Mouse (Mus musculus) G1E (cell line): ENCODE results near the gene Mthfsl. TPM values are rescaled to one million over a fixed set of nuclear protein-coding genes. Genes with fewer than 3 reads are reported as not detected.
"Not testable (repeated sequence)": the region's sequence is repeated elsewhere in the genome, so short reads cannot be mapped to it uniquely, and the experiment has no call there.

ENCODE experiments used
- ATAC-seq: 2 replicates; pipeline ENCODE4 v1.8.0; 2016; ENCODE audit warnings: mild to moderate bottlenecking; ENCODE audit not compliant: insufficient number of reproducible peaks, poor library complexity, low FRiP score, severe bottlenecking; ENCODE audit errors: extremely low read depth
- DNase-seq: peaks from one replicate; pipeline ENCODE4 v3.0.0; 2012; ENCODE audit warnings: low spot score
- H3K27me3 ChIP-seq: 2 replicates; pipeline ENCODE4 v1.6.1; 2012; ENCODE audit warnings: mild to moderate bottlenecking, low read length, inconsistent platforms; ENCODE audit not compliant: insufficient read depth
- H3K36me3 ChIP-seq: replicated peaks from 2 replicates; pipeline ENCODE3; 2012; ENCODE audit warnings: mild to moderate bottlenecking, inconsistent platforms
- H3K4me1 ChIP-seq: 2 replicates; pipeline ENCODE4 v1.6.1; 2012; ENCODE audit warnings: low read depth, low read length, inconsistent platforms, mixed read lengths; ENCODE audit not compliant: insufficient read depth
- H3K4me3 ChIP-seq: 2 replicates; pipeline ENCODE4 v1.5.1; 2012; ENCODE audit warnings: low read depth, mild to moderate bottlenecking, inconsistent platforms, low read length, moderate library complexity, mixed read lengths
- H3K9me3 ChIP-seq: replicated peaks from 2 replicates; pipeline ENCODE4 v1.6.1; 2012; ENCODE audit warnings: inconsistent platforms
- polyA plus RNA-seq: library from polyadenylated mRNA; stranded (reverse); fragments of >175 nt; gene quantifications from 2 replicates; pipeline ENCODE4 v1.2.3, GENCODE M21; 2012
- total RNA-seq, 2 experiments: library from RNA; stranded (forward) in 1 of 2; stranded (reverse) in 1 of 2; fragments of 200-1000 nt in 1 of 2; fragments of >200 nt in 1 of 2; fragmentation: Nextera tagmentation in 1 of 2; gene quantifications; 2 replicates each; pipeline ENCODE4 v1.2.3; 2014 to 2017

Gene Mthfsl
- total RNA-seq (2014; fragmentation: Nextera tagmentation) (10.1 and 11.8 TPM in 2 replicates), total RNA-seq (2017) (4.8 and 10.8 TPM in 2 replicates), polyA plus RNA-seq (1.3 and 1.8 TPM in 2 replicates)

GRCm38 (mm10) chr9:88719989-88720537 lies at the start of gene Mthfsl:
Mthfsl (minus strand) TSS chr9:88720296.
- not testable (repeated sequence) for H3K4me1 ChIP-seq, H3K9me3 ChIP-seq, H3K36me3 ChIP-seq, DNase-seq, H3K27me3 ChIP-seq
- peak within 1 kb of the TSS; percentile 59 for H3K4me3 ChIP-seq
- peak; percentile 64 for ATAC-seq

- not testable (repeated sequence) for H3K4me1 ChIP-seq, DNase-seq, H3K27me3 ChIP-seq, H3K36me3 ChIP-seq, ATAC-seq, H3K9me3 ChIP-seq, H3K4me3 ChIP-seq
These were observed 49.4 kb upstream of the Mthfsl start for GRCm38 (mm10) chr9:88769470-88769869.

- H3K4me3 ChIP-seq, H3K27me3 ChIP-seq, H3K36me3 ChIP-seq, DNase-seq, H3K4me1 ChIP-seq, ATAC-seq, H3K9me3 ChIP-seq: not testable (repeated sequence)
These were observed 26.6 kb upstream of the Mthfsl start for GRCm38 (mm10) chr9:88746687-88747086.

GRCm38 (mm10) chr9:88746046-88746445 lies 25.9 kb upstream of the Mthfsl start:
- DNase-seq, H3K27me3 ChIP-seq, H3K36me3 ChIP-seq, H3K4me3 ChIP-seq, H3K4me1 ChIP-seq, H3K9me3 ChIP-seq, ATAC-seq: not testable (repeated sequence)

- not testable (repeated sequence) for H3K4me1 ChIP-seq, H3K36me3 ChIP-seq, H3K27me3 ChIP-seq, ATAC-seq, H3K9me3 ChIP-seq, H3K4me3 ChIP-seq, DNase-seq
These were observed 15.2 kb upstream of the Mthfsl start for GRCm38 (mm10) chr9:88735289-88735688.

GRCm38 (mm10) chr9:88733182-88733581 lies 13.1 kb upstream of the Mthfsl start:
- not testable (repeated sequence) for H3K36me3 ChIP-seq, H3K4me1 ChIP-seq, H3K4me3 ChIP-seq, ATAC-seq, H3K9me3 ChIP-seq, H3K27me3 ChIP-seq, DNase-seq

GRCm38 (mm10) chr9:88732334-88732733 lies 12.2 kb upstream of the Mthfsl start:
- not testable (repeated sequence) for H3K9me3 ChIP-seq, ATAC-seq, DNase-seq, H3K4me1 ChIP-seq, H3K36me3 ChIP-seq, H3K27me3 ChIP-seq, H3K4me3 ChIP-seq

- not testable (repeated sequence) for H3K36me3 ChIP-seq, H3K4me1 ChIP-seq, H3K27me3 ChIP-seq, H3K4me3 ChIP-seq, DNase-seq, ATAC-seq, H3K9me3 ChIP-seq
These were observed 11.6 kb upstream of the Mthfsl start, which contains the start of gene Bcl2a1d for GRCm38 (mm10) chr9:88731728-88732127. Bcl2a1d (minus strand) TSS chr9:88731914.

- H3K27me3 ChIP-seq, ATAC-seq, H3K9me3 ChIP-seq, H3K4me1 ChIP-seq, H3K36me3 ChIP-seq, H3K4me3 ChIP-seq, DNase-seq: not testable (repeated sequence)
These were observed 8.2 kb upstream of the Mthfsl start for GRCm38 (mm10) chr9:88728311-88728710.

GRCm38 (mm10) chr9:88721628-88722027 lies 1.5 kb upstream of the Mthfsl start:
- ATAC-seq, H3K4me1 ChIP-seq, H3K9me3 ChIP-seq, H3K36me3 ChIP-seq, H3K4me3 ChIP-seq, DNase-seq, H3K27me3 ChIP-seq: not testable (repeated sequence)

GRCm38 (mm10) chr9:88719073-88719921 lies 799 bp downstream of the Mthfsl start:
- not testable (repeated sequence) for H3K4me1 ChIP-seq, H3K27me3 ChIP-seq, DNase-seq, H3K36me3 ChIP-seq, H3K9me3 ChIP-seq
- H3K4me3 ChIP-seq: peak overlapping the region; percentile 59; the same call in 1 of the 2 replicates
- peak; percentile 82 for ATAC-seq

GRCm38 (mm10) chr9:88718593-88718992 lies 1.5 kb downstream of the Mthfsl start:
- not testable (repeated sequence) for H3K4me1 ChIP-seq, H3K4me3 ChIP-seq, H3K9me3 ChIP-seq, DNase-seq, ATAC-seq, H3K27me3 ChIP-seq, H3K36me3 ChIP-seq
